Mouse (Mus musculus) MEL (cell line): ENCODE results near the gene Rims3. TPM values are rescaled to one million over a fixed set of nuclear protein-coding genes. Genes with fewer than 3 reads are reported as not detected.

Source experiments
- DNase-seq: peaks from one replicate; pipeline ENCODE4 v3.0.0; 2011; ENCODE audit warnings: low read depth, low spot score
- H3K27ac ChIP-seq: 2 replicates; pipeline ENCODE4 v1.5.1; 2012; ENCODE audit warnings: low read depth, mild to moderate bottlenecking, control low read depth, low read length, moderate library complexity; ENCODE audit not compliant: control insufficient read depth
- H3K27me3 ChIP-seq, 2 experiments: fragments of 150-350 bp in 1 of 2; sonication (generic) in 1 of 2; 2 replicates each; pipeline ENCODE4 v1.6.1; 2012; ENCODE audit warnings: low read length in 2 of 2, mild to moderate bottlenecking in 2 of 2, improper control_type of control experiment in 1 of 2, moderate library complexity in 1 of 2; ENCODE audit not compliant: insufficient read depth in 2 of 2, control insufficient read depth in 1 of 2
- H3K36me3 ChIP-seq, 2 experiments: 2 replicates each; pipeline ENCODE4 v1.6.1; 2012 to 2014; ENCODE audit warnings: low read length in 2 of 2, improper control_type of control experiment in 1 of 2, inconsistent platforms in 1 of 2, mild to moderate bottlenecking in 1 of 2; ENCODE audit not compliant: insufficient read depth in 2 of 2, control insufficient read depth in 1 of 2
- H3K4me1 ChIP-seq, 2 experiments: fragments of 150-350 bp in 1 of 2; sonication (generic) in 1 of 2; 2 replicates each; pipeline ENCODE4 v1.6.1; 2012; ENCODE audit warnings: low read length in 2 of 2, improper control_type of control experiment in 1 of 2, mild to moderate bottlenecking in 1 of 2; ENCODE audit not compliant: insufficient read depth in 2 of 2, control insufficient read depth in 1 of 2
- H3K4me3 ChIP-seq, 2 experiments: fragments of 150-350 bp in 1 of 2; sonication (generic) in 1 of 2; 2 replicates each; pipeline ENCODE4 v1.5.1; 2012; ENCODE audit warnings: low read depth in 2 of 2, low read length in 2 of 2, mild to moderate bottlenecking in 2 of 2, moderate library complexity in 2 of 2, control low read depth in 1 of 2, improper control_type of control experiment in 1 of 2; ENCODE audit not compliant: control insufficient read depth in 1 of 2, insufficient read depth in 1 of 2
- H3K79me2 ChIP-seq: 2 replicates; pipeline ENCODE4 v1.6.1; 2012; ENCODE audit warnings: mild to moderate bottlenecking, low read length, moderate library complexity; ENCODE audit not compliant: control insufficient read depth, poor library complexity, insufficient read depth
- H3K9ac ChIP-seq: 2 replicates; pipeline ENCODE4 v1.6.1; 2012; ENCODE audit warnings: low read depth, mild to moderate bottlenecking, control low read depth, low read length, moderate library complexity; ENCODE audit not compliant: control insufficient read depth, poor library complexity, severe bottlenecking
- H3K9me3 ChIP-seq: fragments of 150-350 bp; sonication (generic); replicated peaks from 2 replicates; pipeline ENCODE4 v1.6.1; 2012; ENCODE audit warnings: mild to moderate bottlenecking, low read length, improper control_type of control experiment, moderate library complexity; ENCODE audit not compliant: insufficient read depth
- CHD1 ChIP-seq: IDR thresholded peaks from 2 replicates; pipeline ENCODE4 v1.6.1; 2012; ENCODE audit warnings: low read depth, mild to moderate bottlenecking, inconsistent platforms, low read length, improper control_type of control experiment
- CHD2 ChIP-seq: IDR thresholded peaks from 2 replicates; pipeline ENCODE4 v1.6.1; 2011; ENCODE audit warnings: low read length, improper control_type of control experiment
- CTCF ChIP-seq, 3 experiments: IDR thresholded peaks in 2 of 3; conservative IDR thresholded peaks in 1 of 3; 2 replicates each; pipeline ENCODE4 v1.5.1; 2011 to 2012; ENCODE audit warnings: low read length in 3 of 3, low read depth in 2 of 3, mild to moderate bottlenecking in 2 of 3, improper control_type of control experiment in 1 of 3, inconsistent platforms in 1 of 3, mixed read lengths in 1 of 3, moderate library complexity in 1 of 3; ENCODE audit not compliant: control insufficient read depth in 1 of 3, insufficient read depth in 1 of 3, poor library complexity in 1 of 3, severe bottlenecking in 1 of 3
- E2F4 ChIP-seq: IDR thresholded peaks from 2 replicates; pipeline ENCODE4 v1.6.1; 2011; ENCODE audit warnings: low read depth, low read length, improper control_type of control experiment, borderline replicate concordance
- ELF1 ChIP-seq: IDR thresholded peaks from 2 replicates; pipeline ENCODE4 v1.6.1; 2014; ENCODE audit warnings: low read depth, mild to moderate bottlenecking, inconsistent platforms, low read length, improper control_type of control experiment, moderate library complexity
- ETS1 ChIP-seq: IDR thresholded peaks from 2 replicates; pipeline ENCODE4 v1.6.1; 2012; ENCODE audit warnings: low read depth, mild to moderate bottlenecking, inconsistent platforms, low read length, improper control_type of control experiment, moderate library complexity
- GABPA ChIP-seq: IDR thresholded peaks from 2 replicates; pipeline ENCODE4 v1.6.1; 2012; ENCODE audit warnings: low read depth, mild to moderate bottlenecking, inconsistent platforms, low read length, improper control_type of control experiment, moderate library complexity
- GATA1 ChIP-seq: IDR thresholded peaks from 2 replicates; pipeline ENCODE4 v1.6.1; 2011; ENCODE audit warnings: low read depth, low read length, improper control_type of control experiment
- HCFC1 ChIP-seq: IDR thresholded peaks from 2 replicates; pipeline ENCODE4 v1.6.1; 2012; ENCODE audit warnings: low read depth, mild to moderate bottlenecking, inconsistent platforms, low read length, improper control_type of control experiment, moderate library complexity
- JUND ChIP-seq: IDR thresholded peaks from 2 replicates; pipeline ENCODE4 v1.6.1; 2011; ENCODE audit warnings: low read depth, mild to moderate bottlenecking, improper control_type of control experiment, low read length
- KAT2A ChIP-seq: conservative IDR thresholded peaks from 2 replicates; pipeline ENCODE4 v1.6.1; 2012; ENCODE audit warnings: low read depth, low read length, improper control_type of control experiment, inconsistent platforms
- MAFK ChIP-seq: IDR thresholded peaks from 2 replicates; pipeline ENCODE4 v1.6.1; 2011; ENCODE audit warnings: low read depth, mild to moderate bottlenecking, low read length, improper control_type of control experiment, borderline replicate concordance
- MAX ChIP-seq: IDR thresholded peaks from 2 replicates; pipeline ENCODE4 v1.6.1; 2011; ENCODE audit warnings: low read length, improper control_type of control experiment
- MAZ ChIP-seq: IDR thresholded peaks from 2 replicates; pipeline ENCODE4 v1.6.1; 2012; ENCODE audit warnings: low read depth, mild to moderate bottlenecking, inconsistent platforms, low read length, improper control_type of control experiment
- MEF2A ChIP-seq: IDR thresholded peaks from 2 replicates; pipeline ENCODE4 v1.6.1; 2014; ENCODE audit warnings: low read depth, mild to moderate bottlenecking, inconsistent platforms, low read length, improper control_type of control experiment; ENCODE audit not compliant: poor library complexity, insufficient replicate concordance, severe bottlenecking; ENCODE audit errors: extremely low read depth
- MXI1 ChIP-seq: IDR thresholded peaks from 2 replicates; pipeline ENCODE4 v1.6.1; 2011; ENCODE audit warnings: mild to moderate bottlenecking, low read depth, low read length, improper control_type of control experiment
- MYB ChIP-seq: IDR thresholded peaks from 2 replicates; pipeline ENCODE4 v1.6.1; 2011; ENCODE audit warnings: mild to moderate bottlenecking, low read depth, low read length, improper control_type of control experiment
- MYC ChIP-seq: IDR thresholded peaks from 2 replicates; pipeline ENCODE4 v1.6.1; 2011; ENCODE audit warnings: low read depth, mild to moderate bottlenecking, low read length, improper control_type of control experiment, moderate library complexity
- NELFE ChIP-seq: IDR thresholded peaks from 2 replicates; pipeline ENCODE4 v1.6.1; 2011; ENCODE audit warnings: low read depth, low read length, improper control_type of control experiment
- NRF1 ChIP-seq: IDR thresholded peaks from 2 replicates; pipeline ENCODE4 v1.6.1; 2014; ENCODE audit warnings: low read depth, mild to moderate bottlenecking, inconsistent platforms, low read length, improper control_type of control experiment, moderate library complexity; ENCODE audit not compliant: poor library complexity, insufficient read depth, severe bottlenecking
- POLR2A ChIP-seq, 2 experiments: IDR thresholded peaks; 2 replicates each; pipeline ENCODE4 v1.6.1; 2011 to 2012; ENCODE audit warnings: low read length in 2 of 2, mild to moderate bottlenecking in 2 of 2, control low read depth in 1 of 2, improper control_type of control experiment in 1 of 2, low read depth in 1 of 2, moderate library complexity in 1 of 2; ENCODE audit not compliant: control insufficient read depth in 1 of 2, insufficient read depth in 1 of 2, poor library complexity in 1 of 2
- POLR2AphosphoS2 ChIP-seq: IDR thresholded peaks from 2 replicates; pipeline ENCODE4 v1.6.1; 2011; ENCODE audit warnings: low read length, improper control_type of control experiment
- RAD21 ChIP-seq: IDR thresholded peaks from 2 replicates; pipeline ENCODE4 v1.6.1; 2011; ENCODE audit warnings: mild to moderate bottlenecking, low read depth, low read length, improper control_type of control experiment
- RCOR1 ChIP-seq: IDR thresholded peaks from 2 replicates; pipeline ENCODE4 v1.6.1; 2012; ENCODE audit warnings: low read depth, mild to moderate bottlenecking, inconsistent platforms, low read length, improper control_type of control experiment
- SIN3A ChIP-seq: IDR thresholded peaks from 2 replicates; pipeline ENCODE4 v1.6.1; 2012; ENCODE audit warnings: low read length, improper control_type of control experiment, inconsistent platforms
- SMC3 ChIP-seq: IDR thresholded peaks from 2 replicates; pipeline ENCODE4 v1.6.1; 2011; ENCODE audit warnings: low read depth, low read length, improper control_type of control experiment
- TAL1 ChIP-seq: IDR thresholded peaks from 2 replicates; pipeline ENCODE4 v1.6.1; 2012; ENCODE audit warnings: mild to moderate bottlenecking, inconsistent platforms, low read length, moderate library complexity, mixed read lengths
- TBP ChIP-seq: IDR thresholded peaks from 2 replicates; pipeline ENCODE4 v1.8.0; 2011; ENCODE audit warnings: low read depth, low read length, improper control_type of control experiment
- TCF12 ChIP-seq: IDR thresholded peaks from 2 replicates; pipeline ENCODE4 v1.6.1; 2014; ENCODE audit warnings: low read depth, mild to moderate bottlenecking, inconsistent platforms, low read length, improper control_type of control experiment, moderate library complexity
- UBTF ChIP-seq: IDR thresholded peaks from 2 replicates; pipeline ENCODE4 v1.6.1; 2012; ENCODE audit warnings: low read depth, mild to moderate bottlenecking, inconsistent platforms, low read length, improper control_type of control experiment, moderate library complexity, borderline replicate concordance; ENCODE audit not compliant: insufficient read depth
- USF1 ChIP-seq: IDR thresholded peaks from 2 replicates; pipeline ENCODE4 v1.6.1; 2014; ENCODE audit warnings: low read depth, mild to moderate bottlenecking, inconsistent platforms, low read length, improper control_type of control experiment, moderate library complexity
- ZC3H11A ChIP-seq: IDR thresholded peaks from 2 replicates; pipeline ENCODE4 v1.6.1; 2012; ENCODE audit warnings: low read depth, mild to moderate bottlenecking, inconsistent platforms, low read length, improper control_type of control experiment
- ZMIZ1 ChIP-seq: IDR thresholded peaks from 2 replicates; pipeline ENCODE4 v1.6.1; 2012; ENCODE audit warnings: low read depth, mild to moderate bottlenecking, inconsistent platforms, low read length, improper control_type of control experiment, moderate library complexity
- ZNF384 ChIP-seq: IDR thresholded peaks from 2 replicates; pipeline ENCODE4 v1.6.1; 2012; ENCODE audit warnings: low read depth, mild to moderate bottlenecking, inconsistent platforms, low read length, improper control_type of control experiment
- polyA plus RNA-seq, 2 experiments: library from polyadenylated mRNA; stranded (reverse) in 1 of 2; unstranded in 1 of 2; fragments of >175 nt in 1 of 2; fragments of >200 nt in 1 of 2; gene quantifications; 2 replicates each; pipeline versions ENCODE4 v1.2.1 to v1.2.4; 2012; ENCODE audit warnings: low replicate concordance in 2 of 2, low read depth in 1 of 2; ENCODE audit not compliant: insufficient read length in 2 of 2, insufficient read depth in 1 of 2, missing spikeins in 1 of 2
- total RNA-seq: library from RNA; depleted of rRNA; stranded (reverse); fragments of 300-350 nt; gene quantifications from 2 replicates; pipeline ENCODE4 v1.2.3, GENCODE M21; 2012

Rims3 gene
- total and polyA plus RNA-seq, 3 experiments, result 0.07 TPM; not detected in 2

DNA sequence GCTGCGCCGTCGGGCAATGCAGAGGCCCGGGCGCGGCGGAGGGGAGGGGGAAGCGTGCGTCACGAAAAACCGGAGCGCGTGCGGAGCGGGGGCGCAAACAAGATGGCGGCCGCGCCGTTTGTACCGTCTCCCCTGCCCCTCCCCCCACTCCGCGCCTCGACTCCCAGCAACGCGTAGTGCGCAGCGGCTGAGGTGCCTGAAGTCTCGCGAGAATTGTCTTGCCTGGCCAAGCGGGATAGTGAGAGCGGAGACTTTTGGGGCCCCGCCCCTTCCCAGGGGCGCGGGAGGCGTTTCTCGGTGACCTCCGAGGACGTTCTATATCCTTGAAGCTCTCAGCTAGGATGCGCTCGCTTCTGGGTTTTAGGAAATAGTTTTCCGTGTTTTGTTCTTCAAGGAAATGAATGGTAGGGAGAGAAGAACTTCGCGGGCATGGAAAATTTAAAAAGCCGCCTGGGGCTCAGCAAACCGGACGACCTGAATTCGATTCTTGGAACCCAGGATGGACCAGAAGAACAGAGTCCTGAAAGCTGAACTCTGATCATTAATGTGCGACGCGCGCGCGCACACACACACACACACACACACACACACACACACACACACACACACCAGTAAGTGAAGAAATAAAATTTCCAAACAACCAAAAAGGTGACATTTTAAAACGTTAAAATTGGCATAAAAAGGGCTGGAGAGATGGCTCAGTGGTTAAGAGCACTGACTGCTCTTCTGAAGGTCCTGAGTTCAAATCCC, 28.9 kb upstream of the Rims3 start:
- Histone ChIP-seq H3K36me3 (peaks cover 0 to 32% of the 10 kb centered on the region in 2 experiments; a peak in 2 of 4 replicates), H3K9ac (peak overlapping the region; percentile 99), H3K27ac (peak overlapping the region; percentile 95), H3K9me3 (no peaks in the 10 kb centered on the region), H3K79me2 (peaks cover 37% of the 10 kb centered on the region), H3K4me3 (peak overlapping the region; percentile 73 to 78), H3K4me1 (peaks cover 5 to 11% of the 10 kb centered on the region in 2 experiments; a peak in 3 of 4 replicates), H3K27me3 (no peaks in the 10 kb centered on the region)
- TF ChIP-seq ZMIZ1, result peak; percentile 77; the same call in 1 of the 2 replicates
- no peak for TF ChIP-seq ZNF384
- no peak for TF ChIP-seq MEF2A
- TF ChIP-seq CHD1, result 0 out of 2 replicates have a peak, but pooled peaks have one; percentile 54
- no peak for TF ChIP-seq ELF1
- TF ChIP-seq NRF1, result peak; percentile 70
- no peak for TF ChIP-seq E2F4
- peak in 1 of 2 experiments; percentile 96; a peak in 3 of 4 replicates for TF ChIP-seq POLR2A (IDR thresholded peaks at IDR 0.05; ENCODE audit: control insufficient read depth in 1 of 2, insufficient read depth in 1 of 2, low read depth in 1 of 2, low read length in 2 of 2, poor library complexity in 1 of 2)
- TF ChIP-seq RCOR1, result no peak
- TF ChIP-seq UBTF, result no peak
- peak; percentile 94 for TF ChIP-seq NELFE
- TF ChIP-seq KAT2A, result no peak; the same call in 1 of the 2 replicates
- peak; percentile 96 for TF ChIP-seq CHD2
- no peak for TF ChIP-seq GABPA
- peak; percentile 93; the same call in 1 of the 2 replicates for TF ChIP-seq POLR2AphosphoS2
- TF ChIP-seq HCFC1, result peak; percentile 82
- TF ChIP-seq TCF12, result no peak; the same call in 1 of the 2 replicates
- peak; percentile 38; the same call in 1 of the 2 replicates for TF ChIP-seq MAX
- TF ChIP-seq MAZ, result peak; percentile 96
- no peak for TF ChIP-seq SMC3
- TF ChIP-seq JUND, result no peak
- no peak for TF ChIP-seq RAD21
- TF ChIP-seq ETS1, result peak; percentile 32; the same call in 1 of the 2 replicates
- no peak for TF ChIP-seq CTCF (IDR thresholded peaks at IDR 0.05 in 2 of 3, conservative IDR thresholded peaks at IDR 0.05 in 1 of 3; ENCODE audit: control insufficient read depth in 1 of 3, insufficient read depth in 1 of 3, low read depth in 2 of 3, low read length in 3 of 3, poor library complexity in 1 of 3, severe bottlenecking in 1 of 3)
- peak; percentile 27 for TF ChIP-seq MXI1
- peak; percentile 71 for TF ChIP-seq SIN3A
- TF ChIP-seq MYC, result no peak
- TF ChIP-seq ZC3H11A, result no peak
- peak; percentile 66; the same call in 1 of the 2 replicates for TF ChIP-seq TBP
- TF ChIP-seq TAL1, result no peak
- no peak for TF ChIP-seq MAFK
- no peak for TF ChIP-seq USF1
- no peak for TF ChIP-seq MYB
- TF ChIP-seq GATA1, result no peak
- peak; percentile 99 for DNase-seq
